Comparison of ENCODE assay signal across 8 mouse cellular contexts in the genomic region with DNA sequence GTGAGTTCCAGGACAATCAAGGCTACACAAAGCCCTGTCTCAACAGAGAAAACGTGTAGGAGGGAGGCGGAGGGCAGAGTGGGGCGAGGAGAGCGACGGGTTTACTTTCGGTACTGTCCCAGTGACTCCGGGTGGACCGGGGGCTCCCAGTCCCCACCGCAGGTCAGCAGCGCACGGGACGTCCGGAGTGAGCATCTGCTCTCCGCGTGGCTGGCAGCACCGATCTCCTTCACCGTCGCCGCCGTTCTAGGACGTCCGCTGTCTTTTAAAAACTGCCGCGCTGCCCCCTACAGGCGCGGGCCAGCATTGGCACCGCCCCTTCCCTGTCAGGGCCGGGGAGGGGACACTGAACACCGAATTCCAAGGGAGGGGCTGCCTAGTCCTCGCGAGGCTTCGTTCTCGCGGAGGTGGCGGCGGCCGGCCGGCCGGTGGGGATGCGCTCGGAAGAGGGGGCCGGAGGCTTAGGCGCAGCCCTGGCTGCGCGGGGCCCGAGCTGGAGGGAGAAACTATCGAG. TPM values are rescaled to one million over a fixed set of nuclear protein-coding genes. Genes with fewer than 3 reads are reported as not detected.
A peak's percentile ranks its signal among the peaks of the same experiment; 100 is the strongest.
DNase-seq lines count a peak whose midpoint lies in the region; ATAC-seq lines count a peak whose summit lies in the region.

A gene (plus strand): TSS at position 366 of the 514 bp plus-strand sequence.

- H3K4me3 ChIP-seq in hindbrain, embryonic 11.5 days (ENCODE audit: low read depth, low read length), result peak within 1 kb of the TSS; percentile 65

- no peaks in the 10 kb centered on the region for H3K27me3 ChIP-seq in hindbrain, embryonic 11.5 days (ENCODE audit: control insufficient read depth, insufficient read depth, low read length)

- H3K27ac ChIP-seq in hindbrain, embryonic 11.5 days (ENCODE audit: low read depth, low read length), result peak within 1 kb of the TSS; percentile 98

- ATAC-seq in hindbrain, embryonic 11.5 days (ENCODE audit: low FRiP score), result peak; percentile 94

- peak within 1 kb of the TSS; percentile 96 for H3K9ac ChIP-seq in hindbrain, embryonic 11.5 days (ENCODE audit: low read depth, low read length)

- peaks cover 7% of the 10 kb centered on the region; the same call in 1 of the 2 replicates for H3K36me3 ChIP-seq in hindbrain, embryonic 11.5 days (ENCODE audit: control insufficient read depth, insufficient read depth, low read length)

- H3K4me2 ChIP-seq in hindbrain, embryonic 11.5 days (replicated peaks; ENCODE audit: low read depth, low read length), result peak within 1 kb of the TSS; percentile 60

- H3K9me3 ChIP-seq in hindbrain, embryonic 11.5 days (ENCODE audit: control insufficient read depth, low read length), result no peaks in the 10 kb centered on the region

- H3K4me1 ChIP-seq in hindbrain, embryonic 11.5 days (replicated peaks; ENCODE audit: control insufficient read depth, insufficient read depth, low read length), result no peaks in the 10 kb centered on the region

- peak; percentile 97 for DNase-seq in MN1 (ENCODE audit: low spot score)
- DNase-seq in cerebellum, adult 9-10 months, result peak; percentile 92
- DNase-seq in frontal cortex, adult 2 months (ENCODE audit: extremely low spot score in 1 of 2, low spot score in 1 of 2), result peak; percentile 77 to 90
- DNase-seq in hindbrain, embryonic 11.5 days (ENCODE audit: low spot score), result peak; percentile 95
- DNase-seq in layer of hippocampus, postnatal 10 days (ENCODE audit: low spot score in 2 of 2), result peak; percentile 89 to 92
- DNase-seq in lung, postnatal 10 days, result peak; percentile 96
- DNase-seq in ovary, postnatal 36 days (ENCODE audit: low spot score), result peak; percentile 91
- DNase-seq in thymus, postnatal 25 days, result peak; percentile 93

- under 1% methylated on average over 47 of the region's 47 CpGs for WGBS in hindbrain, embryonic 11.5 days

RNA-seq across cellular contexts. Expression of the gene that starts here (rescaled TPM):
- 41.9 and 44.1 TPM in 2 replicates for polyA plus RNA-seq in frontal cortex, adult 2 months (2012; rRNA removed)
- polyA plus RNA-seq in hindbrain, embryonic 11.5 days (2014; fragmentation: Nextera tagmentation; extraction: Ambion mirVana), result 40.3 and 43.7 TPM in 2 replicates
- total RNA-seq in layer of hippocampus, postnatal 10 days (2021), result 10 to 100 TPM; 42.1 to 50.6 TPM

Comparison
In these comparisons a context has a peak if more than half of its experiments do, and no peak if none do; other contexts are left out.
1. Peak in every context shown above with its lines: DNase-seq, ATAC-seq, H3K4me3 ChIP-seq and H3K27ac ChIP-seq.